Mouse (Mus musculus): ENCODE results near the gene Eif4g1.
A peak's percentile ranks its signal among the peaks of the same experiment; 100 is the strongest.
"Not testable (repeated sequence)": the region's sequence is repeated elsewhere in the genome, so short reads cannot be mapped to it uniquely, and the experiment has no call there.

The Eif4g1 gene

DNA sequence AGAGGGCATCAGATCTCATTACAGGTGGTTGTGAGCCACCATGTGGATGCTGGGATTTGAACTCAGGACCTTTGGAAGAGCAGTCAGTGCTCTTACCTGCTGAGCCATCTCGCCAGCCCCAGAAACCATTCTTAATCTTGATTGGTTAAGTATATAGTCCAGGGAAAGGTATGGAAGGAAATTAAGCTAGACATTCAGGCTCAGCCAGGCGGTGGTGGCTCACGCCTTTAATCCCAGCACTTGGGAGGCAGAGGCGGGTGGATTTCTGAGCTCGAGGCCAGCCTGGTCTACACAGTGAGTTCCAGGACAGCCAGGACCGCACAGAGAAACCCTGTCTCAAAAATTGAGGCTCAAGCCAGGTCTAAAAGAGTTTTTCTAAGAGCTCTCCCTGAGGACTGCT lies at the start of gene Eif4g1:
Gene Eif4g1 (plus strand): TSS at position 301 of the 400 bp plus-strand sequence.
- DNase-seq (ENCODE audit: low read depth) = not testable (repeated sequence)

DNA sequence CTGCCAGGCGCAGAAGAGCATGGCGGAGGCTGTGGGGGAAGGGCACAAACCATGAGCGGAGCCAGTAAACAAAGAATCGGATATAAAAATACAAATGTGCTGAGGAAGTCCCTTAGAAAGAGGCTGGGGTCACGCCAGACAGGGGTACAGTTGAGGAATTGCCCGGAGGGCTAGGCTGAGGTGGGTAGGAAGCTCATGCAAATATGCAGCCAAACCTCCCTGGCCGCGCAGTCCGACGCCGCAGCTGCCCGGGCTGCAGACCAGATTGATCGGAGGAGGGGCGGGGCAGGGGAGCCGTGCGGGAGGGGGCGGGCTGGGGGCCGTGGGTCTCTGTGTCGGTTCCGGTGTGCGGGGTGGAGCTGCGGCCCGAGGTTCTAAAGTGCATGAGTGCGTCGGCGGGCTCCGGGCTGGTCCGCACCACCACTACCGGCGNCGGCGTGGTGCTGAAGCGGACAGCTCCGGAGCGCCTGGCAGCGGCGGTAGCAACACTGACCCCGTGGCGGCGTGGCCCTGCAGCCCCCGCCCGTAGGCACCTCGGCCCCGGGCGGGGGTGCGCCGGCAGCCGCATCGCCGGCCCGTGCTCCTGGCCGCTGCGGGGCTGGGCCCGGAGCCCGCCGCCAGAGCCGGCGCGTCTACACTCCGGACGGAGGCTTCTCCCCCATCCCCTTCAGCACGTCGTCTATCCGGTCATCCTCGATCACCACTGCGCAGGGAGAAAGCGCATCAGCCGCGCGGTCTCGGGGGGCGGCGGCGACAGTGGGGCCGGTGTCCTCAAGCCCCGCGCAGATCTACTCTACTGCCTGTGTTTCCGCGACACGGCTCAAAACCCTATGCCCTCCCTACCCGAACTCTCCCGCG lies 48.3 kb upstream of the Eif4g1 start:
- DNase-seq (ENCODE audit: low read depth) = no peak

DNA sequence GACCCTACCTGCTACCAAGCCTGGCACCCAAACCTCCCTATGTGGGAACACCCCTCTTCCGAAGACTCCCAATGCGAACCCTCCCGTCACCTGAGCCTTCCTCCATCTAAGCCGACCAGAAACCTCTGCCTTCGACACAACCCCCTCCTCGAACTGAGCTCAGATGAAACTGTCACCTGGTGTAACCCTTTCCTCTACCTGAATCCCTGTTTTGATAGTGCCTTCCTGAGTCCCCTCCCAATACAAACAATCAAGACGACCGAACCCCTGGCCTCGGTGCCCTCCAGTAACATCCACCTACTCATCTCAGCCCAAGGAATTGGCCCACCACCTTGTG lies 47.7 kb upstream of the Eif4g1 start:
- DNase-seq (ENCODE audit: low read depth) = no peak

DNA sequence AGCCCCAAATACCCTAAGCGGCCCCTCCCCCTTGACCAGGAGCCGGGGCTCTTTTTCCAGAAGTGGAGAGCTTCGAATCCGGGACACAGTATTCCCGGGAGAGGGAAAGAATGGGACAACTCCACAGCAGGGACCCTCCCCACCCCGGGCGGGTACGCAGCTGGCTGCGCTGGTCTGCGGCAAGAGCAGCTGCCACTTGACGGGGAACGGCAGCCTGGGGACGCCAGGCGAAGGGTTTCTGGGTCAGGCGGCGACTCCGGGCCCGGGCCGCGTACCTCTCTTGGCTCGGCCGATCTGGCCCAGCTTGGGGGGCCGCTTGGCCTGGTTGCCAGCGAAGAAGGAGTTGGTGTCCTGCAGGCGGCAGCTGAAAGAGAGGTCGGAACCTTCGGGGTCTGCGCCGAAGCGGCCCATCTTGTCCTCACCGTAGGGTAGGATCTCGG lies 47.3 kb upstream of the Eif4g1 start:
- no peak for DNase-seq (ENCODE audit: low read depth)

DNA sequence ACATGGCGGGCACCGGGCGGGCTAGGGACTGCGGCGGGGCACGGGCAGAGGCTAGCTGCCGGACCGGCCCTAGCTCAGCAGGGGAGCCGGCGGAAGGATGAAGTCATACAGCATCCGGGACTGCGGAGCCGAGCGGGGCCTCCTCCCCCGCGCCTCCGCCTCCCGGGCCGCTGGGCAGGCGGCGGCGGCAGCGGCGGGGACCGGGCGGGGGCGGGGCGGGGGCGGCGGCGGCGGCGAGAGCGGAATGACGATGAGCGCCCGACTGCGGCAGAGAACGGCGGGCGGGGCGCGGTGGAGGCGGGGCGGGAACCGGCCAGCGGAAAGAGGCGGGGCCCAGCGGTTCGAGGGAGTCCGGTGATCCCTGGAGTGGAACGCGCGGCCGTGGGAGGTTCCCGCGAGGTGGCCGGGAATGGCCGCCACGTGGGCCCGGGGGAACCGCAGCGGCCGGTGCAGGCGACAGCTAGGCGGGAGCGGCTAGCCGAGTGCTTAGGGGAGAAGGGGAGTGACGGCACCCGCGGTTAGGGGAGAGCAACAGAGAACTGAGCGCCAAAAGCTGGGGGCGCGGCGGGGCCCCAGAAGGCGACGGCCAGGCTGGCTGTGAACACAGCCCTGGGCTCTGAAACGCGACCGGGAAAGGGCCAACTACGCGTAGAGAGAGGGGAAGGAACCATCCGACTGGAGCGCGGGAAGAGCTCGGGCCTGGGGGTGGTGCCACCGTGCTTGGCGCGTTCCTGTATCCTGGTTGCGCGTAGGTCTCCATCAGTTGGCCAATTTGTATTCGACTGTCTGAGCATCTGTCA lies 46.7 kb upstream of the Eif4g1 start, which contains the start of gene Camk2n2:
Gene Camk2n2 (minus strand): TSS at position 97 of the 800 bp plus-strand sequence.
- DNase-seq (ENCODE audit: low read depth) = no peak

DNA sequence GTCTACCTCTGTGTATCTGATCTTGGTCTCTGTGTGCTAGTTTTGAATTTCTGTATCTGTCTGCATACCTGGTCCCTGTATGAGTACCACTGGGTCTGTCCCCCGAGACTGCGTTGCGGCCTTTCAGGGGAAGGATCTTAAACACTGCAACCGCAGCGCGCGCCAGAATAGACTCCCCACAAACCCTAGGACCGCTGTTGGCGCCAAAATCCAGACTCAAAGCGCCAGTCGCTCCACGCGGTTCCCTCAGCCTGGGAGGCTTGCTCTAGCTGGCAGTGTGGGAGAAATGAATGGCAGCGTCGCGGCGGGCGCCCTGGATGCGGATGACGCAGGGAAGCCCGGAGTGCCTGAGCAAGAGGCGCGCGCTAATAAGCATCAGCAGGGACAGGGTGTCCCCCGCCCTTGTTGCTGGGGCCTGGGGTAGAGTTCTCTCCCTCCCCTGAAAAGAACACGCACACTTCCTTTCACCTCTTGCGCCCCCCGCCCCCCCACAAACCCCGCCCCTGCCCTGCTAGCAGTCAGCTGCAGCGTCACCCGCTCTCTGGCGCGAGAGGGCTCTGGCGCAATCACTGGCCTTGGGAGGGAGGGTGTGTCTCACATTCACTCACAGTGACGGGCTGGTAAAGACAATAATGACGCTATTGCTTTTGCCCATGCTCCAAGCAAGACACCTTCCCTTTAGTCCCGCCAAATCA lies 46.0 kb upstream of the Eif4g1 start:
- DNase-seq (ENCODE audit: low read depth) = peak; percentile 58

DNA sequence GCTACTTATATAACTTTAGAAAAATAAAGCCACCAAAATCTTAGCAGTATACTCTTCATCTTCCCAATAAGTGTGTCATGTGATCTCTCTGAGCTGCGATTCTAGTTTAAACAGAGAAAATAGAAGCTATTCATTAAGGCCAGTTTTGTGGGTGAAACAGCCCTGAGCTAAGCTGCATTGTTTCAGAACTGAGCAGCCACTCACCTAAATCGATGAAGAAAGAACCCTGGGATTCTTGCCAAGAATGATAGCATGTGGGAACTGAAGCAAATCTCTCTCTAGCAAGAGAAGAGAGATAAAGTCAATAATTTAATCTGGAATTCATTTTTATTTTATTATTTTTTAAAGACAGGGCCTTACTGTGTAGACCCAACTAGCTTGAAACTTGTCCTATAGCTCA lies 44.9 kb upstream of the Eif4g1 start:
- DNase-seq (ENCODE audit: low read depth) = no peak

DNA sequence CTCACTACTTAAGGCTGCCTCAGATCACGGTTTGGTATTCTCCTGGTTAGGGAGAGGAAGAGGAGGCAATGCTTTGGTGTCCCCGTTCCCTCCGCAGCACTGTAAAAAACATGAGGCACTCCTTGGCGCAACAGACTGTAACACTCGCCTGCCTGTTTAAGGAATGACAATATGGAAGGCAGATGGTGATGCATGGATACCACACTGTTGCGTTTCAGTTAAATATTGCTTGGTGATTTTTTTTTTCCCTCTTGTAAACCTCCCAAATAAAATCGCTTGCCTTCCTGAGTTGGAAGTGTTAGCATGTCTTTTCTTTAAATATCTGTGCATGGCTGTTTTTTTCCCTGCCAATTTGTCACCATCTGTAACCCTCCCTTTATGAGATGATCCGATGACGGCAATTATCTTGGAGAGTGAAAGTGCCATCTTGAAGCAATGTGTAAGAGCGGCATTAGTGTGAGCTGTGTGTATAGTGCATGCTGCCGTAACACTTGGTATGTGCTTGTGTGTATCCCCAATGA lies 39.2 kb upstream of the Eif4g1 start:
- DNase-seq (ENCODE audit: low read depth) = no peak

DNA sequence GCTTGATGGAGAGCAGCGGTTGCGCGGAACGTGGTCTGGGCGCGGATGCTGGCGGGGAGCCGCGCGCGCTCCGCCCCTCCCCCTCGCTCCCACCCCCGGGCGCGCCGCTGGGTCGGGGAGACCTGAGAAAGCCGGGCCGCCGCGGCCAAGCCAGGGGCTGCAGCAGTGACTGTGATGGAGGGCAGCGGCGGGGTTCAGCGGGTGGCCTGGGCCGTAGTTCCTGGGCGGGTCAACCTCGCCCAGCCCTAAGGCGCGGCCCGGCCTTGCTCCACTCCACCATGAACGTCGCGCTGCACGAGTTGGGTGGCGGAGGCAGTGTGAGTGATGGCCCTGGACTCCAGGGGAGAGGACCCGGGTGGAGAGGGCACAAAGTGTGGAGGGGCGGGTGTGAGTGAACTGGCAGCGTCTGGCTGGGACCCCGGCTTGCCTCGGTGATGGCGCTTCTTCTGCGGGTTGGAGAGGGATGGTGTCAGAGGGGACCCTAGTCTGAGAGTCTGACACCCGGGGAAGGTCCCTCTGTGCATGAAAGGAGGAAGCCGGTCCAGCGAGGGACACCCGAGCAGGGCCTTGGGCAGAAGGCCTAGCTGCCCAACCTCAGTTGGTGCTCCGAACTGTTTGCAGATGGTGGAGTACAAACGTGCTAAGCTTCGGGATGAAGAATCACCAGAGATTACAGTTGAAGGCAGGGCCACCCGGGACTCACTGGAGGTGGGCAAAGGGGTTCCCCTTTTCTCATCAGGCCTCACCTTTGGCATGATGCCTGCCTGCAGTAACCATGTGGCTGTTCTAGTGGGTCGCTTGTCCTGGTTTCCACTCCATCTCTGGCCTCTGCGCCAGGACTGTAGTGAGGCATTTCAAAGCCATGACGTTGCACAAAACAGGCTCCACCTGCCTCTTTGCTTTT lies 38.1 kb upstream of the Eif4g1 start, which contains the start of gene Ece2:
Gene Ece2 (plus strand): TSS at position 98 of the 904 bp plus-strand sequence.
- DNase-seq (ENCODE audit: low read depth) = no peak

DNA sequence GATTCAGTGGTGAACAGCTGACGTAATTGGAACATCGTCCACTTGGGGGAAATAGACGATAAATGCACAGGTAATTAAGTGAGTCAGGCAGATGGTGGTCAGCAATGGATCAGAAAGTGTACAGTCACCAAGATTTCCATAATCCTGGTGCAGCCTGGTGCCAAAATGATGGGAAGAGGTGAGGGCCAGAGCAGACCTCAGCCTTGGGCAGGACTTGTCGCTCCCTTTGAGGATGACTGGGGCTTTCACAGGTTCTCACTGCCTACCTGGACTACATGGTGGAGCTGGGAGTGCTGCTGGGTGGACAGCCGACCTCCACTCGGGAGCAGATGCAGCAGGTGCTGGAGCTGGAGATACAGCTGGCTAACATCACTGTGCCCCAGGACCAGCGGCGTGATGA lies 30.7 kb upstream of the Eif4g1 start:
- no peak for DNase-seq (ENCODE audit: low read depth)

DNA sequence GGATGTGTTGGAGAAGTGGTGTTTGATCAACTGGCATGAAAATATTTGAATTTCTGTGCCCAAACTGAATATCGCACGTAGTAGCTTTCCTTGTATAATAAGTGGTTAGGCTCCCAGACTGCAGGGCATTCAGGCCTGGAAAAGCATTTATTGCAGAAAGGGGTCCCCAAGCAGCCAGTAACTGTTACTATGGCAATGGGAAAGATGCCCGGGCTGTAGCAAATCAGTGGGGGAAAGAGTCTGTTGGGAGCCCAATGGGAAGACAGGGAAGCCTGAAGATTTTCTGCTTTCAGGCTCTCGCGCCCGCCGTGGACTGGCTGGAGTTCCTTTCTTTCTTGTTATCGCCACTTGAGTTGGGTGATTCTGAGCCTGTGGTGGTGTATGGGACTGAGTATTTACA lies 29.7 kb upstream of the Eif4g1 start:
- DNase-seq (ENCODE audit: low read depth) = no peak

DNA sequence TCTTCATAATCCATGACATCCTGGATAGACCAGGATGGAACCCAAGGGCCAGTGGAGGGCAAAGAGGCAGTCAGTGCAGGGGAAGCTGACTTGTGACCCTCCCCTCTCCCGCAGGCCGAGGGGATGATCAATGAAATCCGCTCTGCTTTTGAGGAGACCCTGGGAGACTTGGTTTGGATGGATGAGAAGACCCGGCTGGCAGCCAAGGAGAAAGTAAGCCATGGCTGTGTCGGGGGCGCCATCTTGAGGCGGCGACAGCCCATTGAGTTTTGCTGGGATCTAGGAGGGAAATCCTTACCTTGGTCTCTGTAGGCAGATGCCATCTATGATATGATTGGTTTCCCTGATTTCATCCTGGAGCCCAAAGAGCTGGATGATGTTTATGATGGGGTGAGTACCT lies 26.0 kb upstream of the Eif4g1 start:
- no peak for DNase-seq (ENCODE audit: low read depth)

DNA sequence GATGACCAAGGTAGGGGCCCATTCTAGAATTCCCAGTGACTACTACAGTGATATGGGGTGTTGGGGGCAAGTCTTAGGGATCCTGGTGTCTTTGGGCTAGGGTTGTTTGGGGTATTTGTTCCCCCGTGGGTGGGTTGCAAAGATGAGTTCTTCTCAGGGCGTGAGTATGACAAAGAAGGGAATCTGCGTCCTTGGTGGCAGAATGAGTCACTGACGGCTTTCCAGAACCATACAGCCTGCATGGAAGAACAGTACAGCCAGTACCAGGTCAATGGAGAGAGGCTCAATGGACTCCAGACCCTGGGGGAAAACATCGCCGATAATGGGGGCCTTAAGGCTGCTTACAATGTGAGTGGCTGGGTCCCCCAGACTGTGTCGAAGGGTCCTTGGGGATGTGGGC lies 24.2 kb upstream of the Eif4g1 start:
- no peak for DNase-seq (ENCODE audit: low read depth)

DNA sequence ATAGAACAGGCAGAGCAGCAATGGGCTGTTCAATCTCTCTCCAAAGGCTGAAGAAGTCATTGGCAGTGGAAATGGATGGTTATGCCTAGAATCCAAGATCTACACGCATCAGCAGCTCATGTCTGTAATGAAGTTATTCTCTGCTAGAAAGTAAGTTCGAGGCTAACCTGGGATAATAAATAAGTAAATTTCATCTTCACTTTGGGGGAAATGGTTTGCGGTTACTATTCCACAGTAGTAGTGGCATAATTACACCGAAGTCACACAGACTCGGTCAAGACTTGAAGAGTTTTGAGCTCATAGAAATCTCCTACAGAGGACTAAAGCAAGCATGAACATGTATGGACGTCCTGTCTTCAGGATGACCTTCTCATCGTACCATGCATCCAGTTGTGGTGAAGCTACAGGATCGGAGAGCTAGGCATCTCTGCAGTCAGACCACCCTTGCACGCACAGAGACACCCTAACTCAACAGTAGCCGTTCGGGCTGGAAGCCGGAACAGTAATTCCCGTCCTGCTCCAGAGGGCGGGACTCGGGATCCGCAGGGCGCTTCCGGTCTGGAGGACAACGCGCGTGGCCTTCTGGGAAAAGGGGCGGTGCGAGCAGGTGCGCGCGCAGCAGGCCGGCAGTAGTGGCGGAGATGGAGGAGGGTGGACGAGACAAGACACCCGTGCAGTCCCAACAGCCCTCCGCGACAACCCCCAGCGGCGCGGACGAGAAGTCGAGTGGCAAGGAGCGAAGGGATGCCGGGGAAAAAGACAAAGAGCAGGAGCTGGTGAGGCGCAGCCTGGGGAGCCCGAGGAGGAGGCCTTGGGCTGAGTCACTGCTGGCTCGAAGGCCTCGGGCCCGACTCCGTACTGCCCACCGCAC lies 16.8 kb upstream of the Eif4g1 start, which contains the start of gene Psmd2:
Gene Psmd2 (plus strand): TSS at position 577 of the 871 bp plus-strand sequence.
- DNase-seq (ENCODE audit: low read depth) = peak; percentile 85

DNA sequence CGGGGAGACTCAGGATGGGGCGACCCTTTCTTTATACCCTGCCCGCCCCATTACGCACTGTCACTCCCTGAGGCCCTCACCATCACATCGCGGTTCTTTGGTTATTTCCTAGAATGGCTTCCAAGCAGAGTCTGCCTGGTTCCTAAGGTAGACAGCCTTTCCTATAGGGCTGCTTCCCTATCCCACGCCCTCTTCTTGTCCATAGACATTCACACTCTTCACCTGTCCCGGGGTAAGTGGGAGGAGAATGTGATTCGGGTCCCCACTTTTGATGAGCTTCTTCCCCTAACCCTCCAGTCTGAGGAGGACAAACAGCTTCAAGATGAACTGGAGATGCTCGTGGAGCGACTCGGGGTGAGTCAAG lies 16.2 kb upstream of the Eif4g1 start:
- no peak for DNase-seq (ENCODE audit: low read depth)

DNA sequence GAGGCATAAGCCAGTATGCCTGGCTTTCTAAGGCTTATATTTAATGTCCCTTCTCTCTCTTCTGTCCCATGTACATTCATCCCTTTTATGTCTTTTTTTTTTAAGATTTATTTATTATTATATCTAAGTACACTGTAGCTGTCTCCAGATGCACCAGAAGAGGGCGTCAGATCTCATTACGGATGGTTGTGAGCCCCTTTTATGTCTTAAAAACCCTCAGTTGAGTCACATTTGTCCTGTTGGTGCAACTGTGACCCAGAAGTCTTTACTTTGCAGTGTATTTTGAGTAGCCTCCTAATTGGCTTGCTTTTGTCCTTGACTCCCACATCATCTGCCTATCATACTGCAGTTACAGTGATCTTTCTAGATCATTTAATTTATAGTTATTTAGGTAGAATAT lies 14.8 kb upstream of the Eif4g1 start:
- no peak for DNase-seq (ENCODE audit: low read depth)

DNA sequence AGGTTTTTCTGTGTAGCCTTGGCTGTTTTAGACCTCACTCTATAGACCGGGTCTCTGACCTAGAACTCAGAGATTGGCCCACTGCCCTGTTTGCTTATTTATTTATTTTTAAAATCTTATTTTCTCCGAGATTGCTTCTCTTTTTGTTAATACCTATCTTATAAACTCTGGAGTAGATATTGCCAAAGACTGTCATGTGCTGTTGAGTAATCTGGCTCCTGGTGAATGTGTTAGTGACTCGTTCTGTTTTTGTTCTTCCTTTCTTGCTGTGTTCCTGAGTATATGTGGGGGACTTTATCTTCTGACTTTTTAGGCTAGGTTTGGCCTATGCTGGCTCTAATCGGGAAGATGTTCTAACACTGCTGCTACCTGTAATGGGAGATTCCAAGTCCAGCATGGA lies 10.5 kb upstream of the Eif4g1 start:
- no peak for DNase-seq (ENCODE audit: low read depth)

DNA sequence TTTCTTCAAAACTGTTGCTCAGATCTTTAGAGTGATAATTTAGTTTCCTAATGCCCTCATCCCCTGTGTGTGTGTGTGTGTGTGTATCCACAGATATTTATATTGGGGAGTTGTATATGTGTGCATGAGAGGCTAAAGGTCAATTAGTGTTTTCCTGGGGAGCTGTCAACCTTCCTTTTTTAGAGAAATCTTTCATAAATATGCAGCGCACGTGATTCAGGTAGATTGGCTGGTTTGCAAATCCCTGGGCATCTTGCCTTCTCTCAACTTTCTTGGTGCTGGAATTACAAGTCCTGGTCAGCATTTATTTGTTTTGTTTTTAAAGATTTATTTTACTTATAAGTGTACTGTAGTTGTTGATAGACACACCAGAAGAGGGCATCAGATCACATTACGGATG lies 2.2 kb downstream of the Eif4g1 start:
- DNase-seq (ENCODE audit: low read depth) = no peak

DNA sequence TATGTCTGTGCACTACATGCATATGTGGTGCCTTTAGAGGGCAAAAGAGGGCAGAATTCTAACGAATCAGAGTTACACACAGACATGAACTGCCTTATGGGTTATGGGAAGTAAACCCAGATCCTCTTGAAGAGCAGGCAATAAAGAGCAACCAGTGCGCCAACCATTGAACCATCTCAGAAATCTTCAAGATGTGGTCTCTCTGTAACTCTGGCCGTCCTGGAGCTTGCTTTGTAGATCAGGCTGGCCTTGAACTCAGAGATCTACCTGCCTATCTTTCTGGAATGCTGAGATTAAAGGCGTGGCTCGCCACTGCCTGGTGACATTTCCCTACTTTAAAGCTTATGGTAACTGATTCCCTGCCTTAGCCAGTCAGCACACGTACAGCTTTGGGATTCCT lies 3.8 kb downstream of the Eif4g1 start:
- no peak for DNase-seq (ENCODE audit: low read depth)

DNA sequence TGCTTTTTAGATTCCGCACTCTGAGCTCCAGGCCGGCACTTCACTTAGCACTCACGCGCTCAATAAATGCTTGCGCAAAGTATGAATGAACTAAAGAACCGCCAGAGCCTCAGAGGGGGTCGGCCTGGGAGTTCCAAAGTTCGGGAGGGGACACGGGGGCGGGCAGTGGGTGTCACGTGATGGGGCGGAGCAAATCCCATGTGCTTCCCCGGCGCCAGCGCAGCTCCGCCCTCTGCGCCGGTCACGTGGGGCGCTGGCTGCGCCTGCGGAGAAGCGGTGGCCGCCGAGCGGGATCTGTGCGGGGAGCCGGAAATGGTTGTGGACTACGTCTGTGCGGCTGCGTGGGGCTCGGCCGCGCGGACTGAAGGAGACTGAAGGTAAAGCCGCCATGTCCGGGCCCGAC lies 4.4 kb downstream of the Eif4g1 start:
- DNase-seq (ENCODE audit: low read depth) = peak; percentile 90
